Mouse (Mus musculus): Measurements from ENCODE around the gene D10Wsu102e. TPM values are rescaled to one million over a fixed set of nuclear protein-coding genes. Genes with fewer than 3 reads are reported as not detected.

D10Wsu102e gene
- 1.2 TPM in 2 replicates for polyA plus RNA-seq (2014; fragmentation: Nextera tagmentation; extraction: Ambion mirVana)

GRCm38 (mm10) chr10:83359956-83360355 is at the start of gene D10Wsu102e:
Gene D10Wsu102e, plus strand, starts transcription at chr10:83360221.
- H3K4me2 ChIP-seq (ENCODE audit: low read depth, low read length): peak within 1 kb of the TSS; percentile 76
- H3K4me1 ChIP-seq (ENCODE audit: control insufficient read depth, insufficient read depth, low read length): peaks cover 11% of the 10 kb centered on the region
- peak within 1 kb of the TSS; percentile 62 for H3K27ac ChIP-seq (ENCODE audit: low read depth, low read length)
- H3K9me3 ChIP-seq (ENCODE audit: control insufficient read depth, low read length): no peaks in the 10 kb centered on the region
- H3K4me3 ChIP-seq (ENCODE audit: low read depth, low read length): peak within 1 kb of the TSS; percentile 70
- H3K36me3 ChIP-seq (ENCODE audit: control insufficient read depth, insufficient read depth, low read length): peaks cover 8% of the 10 kb centered on the region; the same call in 1 of the 2 replicates
- 1% methylated on average over 30 of the region's 30 CpGs for WGBS
- H3K9ac ChIP-seq (replicated peaks; ENCODE audit: low read depth, low read length): peak within 1 kb of the TSS; percentile 79
- no peaks in the 10 kb centered on the region for H3K27me3 ChIP-seq (ENCODE audit: control insufficient read depth, insufficient read depth, low read length)
- peak; percentile 98 for ATAC-seq (ENCODE audit: low read depth)

GRCm38 (mm10) chr10:83310356-83310755 is 49.7 kb upstream of the D10Wsu102e start:
- no peak overlapping the region for H3K4me2 ChIP-seq (ENCODE audit: low read depth, low read length)
- 90% methylated on average over 7 of the region's 7 CpGs for WGBS
- no peaks in the 10 kb centered on the region for H3K9me3 ChIP-seq (ENCODE audit: control insufficient read depth, low read length)
- H3K27me3 ChIP-seq (ENCODE audit: control insufficient read depth, insufficient read depth, low read length): no peaks in the 10 kb centered on the region
- no peak for ATAC-seq (ENCODE audit: low read depth)
- H3K4me3 ChIP-seq (ENCODE audit: low read depth, low read length): no peak overlapping the region
- no peak overlapping the region for H3K9ac ChIP-seq (replicated peaks; ENCODE audit: low read depth, low read length)
- no peaks in the 10 kb centered on the region for H3K36me3 ChIP-seq (ENCODE audit: control insufficient read depth, insufficient read depth, low read length)
- H3K4me1 ChIP-seq (ENCODE audit: control insufficient read depth, insufficient read depth, low read length): no peaks in the 10 kb centered on the region
- H3K27ac ChIP-seq (ENCODE audit: low read depth, low read length): no peak overlapping the region

GRCm38 (mm10) chr10:83313033-83313432 is 47.0 kb upstream of the D10Wsu102e start:
- 89% methylated on average over 5 of the region's 5 CpGs for WGBS
- H3K27ac ChIP-seq (ENCODE audit: low read depth, low read length): no peak overlapping the region
- no peak overlapping the region for H3K9ac ChIP-seq (replicated peaks; ENCODE audit: low read depth, low read length)
- H3K4me3 ChIP-seq (ENCODE audit: low read depth, low read length): no peak overlapping the region
- no peak for ATAC-seq (ENCODE audit: low read depth)
- no peaks in the 10 kb centered on the region for H3K9me3 ChIP-seq (ENCODE audit: control insufficient read depth, low read length)
- no peak overlapping the region for H3K4me2 ChIP-seq (ENCODE audit: low read depth, low read length)
- no peaks in the 10 kb centered on the region for H3K27me3 ChIP-seq (ENCODE audit: control insufficient read depth, insufficient read depth, low read length)
- no peaks in the 10 kb centered on the region for H3K4me1 ChIP-seq (ENCODE audit: control insufficient read depth, insufficient read depth, low read length)
- H3K36me3 ChIP-seq (ENCODE audit: control insufficient read depth, insufficient read depth, low read length): no peaks in the 10 kb centered on the region

GRCm38 (mm10) chr10:83320396-83320795 is 39.6 kb upstream of the D10Wsu102e start:
- no peaks in the 10 kb centered on the region for H3K27me3 ChIP-seq (ENCODE audit: control insufficient read depth, insufficient read depth, low read length)
- no peaks in the 10 kb centered on the region for H3K4me1 ChIP-seq (ENCODE audit: control insufficient read depth, insufficient read depth, low read length)
- H3K4me2 ChIP-seq (ENCODE audit: low read depth, low read length): no peak overlapping the region
- H3K9ac ChIP-seq (replicated peaks; ENCODE audit: low read depth, low read length): no peak overlapping the region
- no peak for ATAC-seq (ENCODE audit: low read depth)
- H3K4me3 ChIP-seq (ENCODE audit: low read depth, low read length): no peak overlapping the region
- H3K36me3 ChIP-seq (ENCODE audit: control insufficient read depth, insufficient read depth, low read length): no peaks in the 10 kb centered on the region
- 85% methylated on average over 6 of the region's 6 CpGs for WGBS
- H3K27ac ChIP-seq (ENCODE audit: low read depth, low read length): no peak overlapping the region
- H3K9me3 ChIP-seq (ENCODE audit: control insufficient read depth, low read length): no peaks in the 10 kb centered on the region

GRCm38 (mm10) chr10:83320870-83321269 is 39.2 kb upstream of the D10Wsu102e start:
- H3K4me1 ChIP-seq (ENCODE audit: control insufficient read depth, insufficient read depth, low read length): no peaks in the 10 kb centered on the region
- no peak overlapping the region for H3K4me3 ChIP-seq (ENCODE audit: low read depth, low read length)
- no peaks in the 10 kb centered on the region for H3K9me3 ChIP-seq (ENCODE audit: control insufficient read depth, low read length)
- WGBS: 95% methylated on average over 7 of the region's 7 CpGs
- H3K4me2 ChIP-seq (ENCODE audit: low read depth, low read length): no peak overlapping the region
- H3K36me3 ChIP-seq (ENCODE audit: control insufficient read depth, insufficient read depth, low read length): no peaks in the 10 kb centered on the region
- no peak for ATAC-seq (ENCODE audit: low read depth)
- no peaks in the 10 kb centered on the region for H3K27me3 ChIP-seq (ENCODE audit: control insufficient read depth, insufficient read depth, low read length)
- H3K9ac ChIP-seq (replicated peaks; ENCODE audit: low read depth, low read length): no peak overlapping the region
- H3K27ac ChIP-seq (ENCODE audit: low read depth, low read length): no peak overlapping the region

- Histone ChIP-seq H3K4me1 (ENCODE audit: control insufficient read depth, insufficient read depth, low read length) (no peaks in the 10 kb centered on the region), H3K4me2 (ENCODE audit: low read depth, low read length) (no peak overlapping the region), H3K4me3 (ENCODE audit: low read depth, low read length) (no peak overlapping the region), H3K27me3 (ENCODE audit: control insufficient read depth, insufficient read depth, low read length) (no peaks in the 10 kb centered on the region), H3K9me3 (ENCODE audit: control insufficient read depth, low read length) (no peaks in the 10 kb centered on the region), H3K36me3 (ENCODE audit: control insufficient read depth, insufficient read depth, low read length) (no peaks in the 10 kb centered on the region), H3K9ac (replicated peaks; ENCODE audit: low read depth, low read length) (no peak overlapping the region), H3K27ac (ENCODE audit: low read depth, low read length) (no peak overlapping the region)
- ATAC-seq (ENCODE audit: low read depth): no peak
- 76% methylated on average over 6 of the region's 6 CpGs for whole genome bisulfite sequencing
These were observed 38.5 kb upstream of the D10Wsu102e start for GRCm38 (mm10) chr10:83321528-83321927.

DNA sequence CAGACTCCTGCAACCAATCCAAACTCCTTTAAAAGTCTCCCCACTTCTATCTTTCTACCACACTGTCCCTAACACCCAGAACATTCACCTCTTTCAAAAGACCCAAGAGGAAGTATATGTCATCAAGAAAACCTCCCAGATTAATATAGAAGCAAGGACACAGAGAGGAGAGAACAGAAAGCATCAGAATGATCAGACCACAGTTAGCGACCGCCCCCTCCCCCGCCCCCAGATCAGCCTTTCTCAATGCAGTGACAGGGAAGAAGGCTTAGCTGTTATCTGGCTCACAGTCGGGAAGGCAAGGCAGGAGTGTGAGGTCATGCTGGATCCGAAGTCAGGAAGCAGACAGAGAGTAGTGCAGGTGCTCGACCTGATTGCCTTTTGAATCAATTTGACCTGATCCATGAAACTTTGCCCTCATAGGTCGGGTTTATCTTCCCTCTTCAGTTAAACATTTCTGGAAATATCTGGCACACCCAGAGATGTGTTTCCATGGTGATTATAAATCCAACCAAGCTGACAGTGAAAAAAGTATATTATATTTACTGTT is 37.4 kb upstream of the D10Wsu102e start:
- no peaks in the 10 kb centered on the region for H3K4me1 ChIP-seq (ENCODE audit: control insufficient read depth, insufficient read depth, low read length)
- no peaks in the 10 kb centered on the region for H3K36me3 ChIP-seq (ENCODE audit: control insufficient read depth, insufficient read depth, low read length)
- WGBS: 57% methylated on average over 7 of the region's 7 CpGs
- H3K4me3 ChIP-seq (ENCODE audit: low read depth, low read length): no peak overlapping the region
- H3K27ac ChIP-seq (ENCODE audit: low read depth, low read length): no peak overlapping the region
- no peak overlapping the region for H3K4me2 ChIP-seq (ENCODE audit: low read depth, low read length)
- no peaks in the 10 kb centered on the region for H3K27me3 ChIP-seq (ENCODE audit: control insufficient read depth, insufficient read depth, low read length)
- H3K9me3 ChIP-seq (ENCODE audit: control insufficient read depth, low read length): no peaks in the 10 kb centered on the region
- no peak for ATAC-seq (ENCODE audit: low read depth)
- H3K9ac ChIP-seq (replicated peaks; ENCODE audit: low read depth, low read length): no peak overlapping the region

GRCm38 (mm10) chr10:83324871-83325270 is 35.1 kb upstream of the D10Wsu102e start:
- no peaks in the 10 kb centered on the region for H3K4me1 ChIP-seq (ENCODE audit: control insufficient read depth, insufficient read depth, low read length)
- H3K27ac ChIP-seq (ENCODE audit: low read depth, low read length): no peak overlapping the region
- H3K36me3 ChIP-seq (ENCODE audit: control insufficient read depth, insufficient read depth, low read length): no peaks in the 10 kb centered on the region
- H3K27me3 ChIP-seq (ENCODE audit: control insufficient read depth, insufficient read depth, low read length): no peaks in the 10 kb centered on the region
- H3K4me3 ChIP-seq (ENCODE audit: low read depth, low read length): no peak overlapping the region
- ATAC-seq (ENCODE audit: low read depth): no peak
- 82% methylated on average over 3 of the region's 3 CpGs for WGBS
- H3K4me2 ChIP-seq (ENCODE audit: low read depth, low read length): no peak overlapping the region
- no peaks in the 10 kb centered on the region for H3K9me3 ChIP-seq (ENCODE audit: control insufficient read depth, low read length)
- H3K9ac ChIP-seq (replicated peaks; ENCODE audit: low read depth, low read length): no peak overlapping the region

GRCm38 (mm10) chr10:83325903-83326302 is 34.1 kb upstream of the D10Wsu102e start:
- no peaks in the 10 kb centered on the region for H3K27me3 ChIP-seq (ENCODE audit: control insufficient read depth, insufficient read depth, low read length)
- no peaks in the 10 kb centered on the region for H3K9me3 ChIP-seq (ENCODE audit: control insufficient read depth, low read length)
- H3K4me3 ChIP-seq (ENCODE audit: low read depth, low read length): no peak overlapping the region
- H3K36me3 ChIP-seq (ENCODE audit: control insufficient read depth, insufficient read depth, low read length): no peaks in the 10 kb centered on the region
- no peak for ATAC-seq (ENCODE audit: low read depth)
- WGBS: 97% methylated on average over 1 of the region's 1 CpGs
- no peak overlapping the region for H3K9ac ChIP-seq (replicated peaks; ENCODE audit: low read depth, low read length)
- H3K4me1 ChIP-seq (ENCODE audit: control insufficient read depth, insufficient read depth, low read length): no peaks in the 10 kb centered on the region
- no peak overlapping the region for H3K27ac ChIP-seq (ENCODE audit: low read depth, low read length)
- no peak overlapping the region for H3K4me2 ChIP-seq (ENCODE audit: low read depth, low read length)

All from neural tube, embryonic 14.5 days (tissue).